Mouse (Mus musculus) hindbrain, embryonic 12.5 days (tissue): ENCODE measurements at regions not wholly inside any gene's neighbourhood (a gene's known extent, or its start where the extent isn't known, plus 50 kb on each side); places are given as distances from the start of the nearest gene placed in this dataset.
"Not testable (repeated sequence)": the region's sequence is repeated elsewhere in the genome, so short reads cannot be mapped to it uniquely, and the experiment has no call there.

ENCODE experiments used
- ATAC-seq: fragments of 200-750 bp; cut with Nextera tagmentation; 2 replicates; pipeline ENCODE4 v1.8.0; 2017; ENCODE audit warnings: moderate TSS enrichment; ENCODE audit not compliant: low FRiP score
- H3K27ac ChIP-seq: fragments of 300-500 bp; sonication (generic); 2 replicates; pipeline ENCODE4 v1.5.1; 2016; ENCODE audit warnings: mild to moderate bottlenecking
- H3K27me3 ChIP-seq: fragments of 300-500 bp; sonication (generic); 2 replicates; pipeline ENCODE4 v1.6.1; 2016; ENCODE audit warnings: mild to moderate bottlenecking
- H3K36me3 ChIP-seq: fragments of 300-500 bp; sonication (generic); 2 replicates; pipeline ENCODE4 v1.6.1; 2016; ENCODE audit warnings: mild to moderate bottlenecking
- H3K4me1 ChIP-seq: fragments of 300-500 bp; sonication (generic); 2 replicates; pipeline ENCODE4 v1.6.1; 2016
- H3K4me2 ChIP-seq: fragments of 300-500 bp; sonication (generic); replicated peaks from 2 replicates; pipeline ENCODE4 v1.6.1; 2016; ENCODE audit warnings: mild to moderate bottlenecking
- H3K4me3 ChIP-seq: fragments of 300-500 bp; sonication (generic); 2 replicates; pipeline ENCODE4 v1.5.1; 2016; ENCODE audit warnings: mild to moderate bottlenecking
- H3K9ac ChIP-seq: fragments of 300-500 bp; sonication (generic); 2 replicates; pipeline ENCODE4 v1.6.1; 2016; ENCODE audit warnings: mild to moderate bottlenecking, moderate library complexity
- H3K9me3 ChIP-seq: fragments of 300-500 bp; sonication (generic); replicated peaks from 2 replicates; pipeline ENCODE4 v1.6.1; 2016; ENCODE audit warnings: mild to moderate bottlenecking
- WGBS: fragments of 180-500 bp; shearing (Covaris S2); methylation state at CpG from one replicate; pipeline ENCODE4 v1.1.7; 2016; 5-methylcytosine and 5-hydroxymethylcytosine counted together

DNA sequence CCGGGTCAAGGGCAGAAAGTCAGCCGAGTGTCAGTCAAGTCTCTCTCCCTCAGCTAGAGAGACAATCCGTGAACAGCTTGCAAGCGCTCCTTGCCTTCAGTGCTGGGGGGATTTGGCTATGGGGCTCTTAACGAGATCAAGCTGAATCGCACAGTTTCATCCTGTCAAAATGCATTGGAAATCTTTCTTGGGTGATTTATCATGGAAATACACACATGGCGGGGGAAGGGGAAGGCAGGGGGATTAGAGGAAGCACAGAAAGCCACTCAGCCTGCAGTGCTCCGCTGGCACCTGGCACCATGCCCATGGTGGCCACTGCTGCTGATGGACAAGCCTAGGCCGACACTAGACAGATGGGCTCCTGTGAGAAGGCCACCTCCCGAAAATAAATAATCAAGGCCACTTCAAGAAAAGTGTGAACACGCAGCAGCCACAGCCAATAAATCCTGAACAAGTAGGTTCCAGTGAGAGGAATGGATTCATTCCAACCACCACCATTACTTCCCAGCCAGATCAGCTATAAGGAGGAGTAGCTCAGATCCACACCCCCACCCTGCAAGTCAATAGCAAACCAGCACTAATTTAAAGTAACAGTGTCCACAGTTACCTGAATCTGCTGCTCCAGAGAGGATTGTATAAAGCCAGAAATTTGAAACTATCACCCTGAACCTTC lies 261.5 kb upstream of the AI593442 start:
- H3K27me3 ChIP-seq, result no peaks in the 10 kb centered on the region
- H3K36me3 ChIP-seq, result no peaks in the 10 kb centered on the region
- no peaks in the 10 kb centered on the region for H3K9me3 ChIP-seq
- peak overlapping the region; percentile 25; the same call in 1 of the 2 replicates for H3K27ac ChIP-seq
- peaks cover 11% of the 10 kb centered on the region for H3K4me1 ChIP-seq
- no peak overlapping the region for H3K4me2 ChIP-seq
- WGBS, result 33% methylated on average over 11 of the region's 11 CpGs
- no peak overlapping the region for H3K4me3 ChIP-seq
- peak; percentile 86 for ATAC-seq
- H3K9ac ChIP-seq, result no peak overlapping the region

DNA sequence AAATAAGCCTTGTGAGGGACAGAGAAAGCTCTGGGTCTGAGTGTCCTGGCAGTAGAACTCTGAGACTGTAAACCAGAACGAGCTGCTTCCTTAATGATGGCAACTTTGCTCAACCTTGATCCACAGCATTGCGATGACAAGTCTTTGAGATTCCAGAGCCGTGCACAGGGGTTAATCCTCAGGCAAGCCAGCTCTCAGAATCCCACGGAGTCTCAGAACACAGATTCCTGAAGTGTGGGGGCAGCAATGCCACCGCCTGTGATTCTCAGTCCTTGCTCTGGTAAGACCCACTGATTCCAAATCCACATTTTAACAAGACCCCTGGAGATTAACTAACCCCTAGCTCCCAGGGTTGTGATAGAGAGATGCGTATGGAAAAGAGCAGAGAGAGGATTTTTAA lies 255.5 kb upstream of the AI593442 start:
- no peaks in the 10 kb centered on the region for H3K36me3 ChIP-seq
- 64% methylated on average over 6 of the region's 6 CpGs for WGBS
- no peak for ATAC-seq
- H3K4me1 ChIP-seq, result no peaks in the 10 kb centered on the region
- no peak overlapping the region for H3K4me3 ChIP-seq
- H3K27ac ChIP-seq, result no peak overlapping the region
- no peak overlapping the region for H3K9ac ChIP-seq
- no peaks in the 10 kb centered on the region for H3K27me3 ChIP-seq
- H3K4me2 ChIP-seq, result no peak overlapping the region
- H3K9me3 ChIP-seq, result no peaks in the 10 kb centered on the region

DNA sequence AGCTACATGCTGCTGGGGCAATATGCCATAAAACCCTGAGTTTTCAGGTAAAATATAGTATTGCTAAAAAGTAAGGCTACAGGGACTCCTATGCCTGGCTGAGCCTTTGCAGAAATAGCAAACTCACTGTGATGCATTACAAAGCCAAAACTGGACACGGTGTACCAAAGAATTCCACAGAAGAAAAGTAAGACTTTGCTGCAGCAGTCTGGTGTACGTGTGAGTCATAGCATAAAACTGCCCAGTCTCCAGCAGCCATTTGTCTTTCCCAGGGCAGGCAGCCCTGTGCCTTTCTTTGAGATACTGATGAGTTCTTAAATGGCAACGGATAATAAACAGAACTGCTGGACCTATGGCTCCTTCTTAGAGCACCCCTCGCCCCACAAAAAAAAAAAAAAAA lies 237.9 kb upstream of the AI593442 start:
- H3K27me3 ChIP-seq, result no peaks in the 10 kb centered on the region
- no peak overlapping the region for H3K4me2 ChIP-seq
- H3K9ac ChIP-seq, result no peak overlapping the region
- H3K27ac ChIP-seq, result no peak overlapping the region
- H3K4me1 ChIP-seq, result no peaks in the 10 kb centered on the region
- H3K4me3 ChIP-seq, result no peak overlapping the region
- H3K9me3 ChIP-seq, result no peaks in the 10 kb centered on the region
- no peaks in the 10 kb centered on the region for H3K36me3 ChIP-seq
- WGBS, result 91% methylated on average over 4 of the region's 4 CpGs
- no peak for ATAC-seq

DNA sequence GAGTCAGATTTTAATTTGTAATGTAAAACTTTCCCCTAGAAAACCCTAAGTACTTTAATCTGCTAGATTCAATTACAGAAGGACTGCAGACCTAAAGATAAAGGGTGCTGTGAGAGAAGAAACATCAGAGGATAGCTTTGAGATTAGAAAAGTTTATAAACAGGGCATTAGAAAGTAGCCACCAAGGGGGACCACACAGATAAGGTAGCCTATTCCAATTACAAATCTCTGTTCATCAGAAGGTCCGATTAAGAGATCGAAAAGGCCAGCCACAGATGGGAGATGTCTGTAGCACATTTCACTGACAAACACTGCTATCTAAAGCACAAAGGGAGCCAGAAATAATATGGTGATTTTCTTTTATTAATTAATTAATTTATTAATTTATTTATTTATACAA lies 209.1 kb upstream of the AI593442 start:
- not testable (repeated sequence) for H3K9ac ChIP-seq, H3K4me3 ChIP-seq, H3K4me2 ChIP-seq, H3K4me1 ChIP-seq, H3K27ac ChIP-seq, H3K36me3 ChIP-seq, H3K9me3 ChIP-seq, ATAC-seq, H3K27me3 ChIP-seq
- no CpG with 5 or more reads among the region's 2 CpGs for WGBS

DNA sequence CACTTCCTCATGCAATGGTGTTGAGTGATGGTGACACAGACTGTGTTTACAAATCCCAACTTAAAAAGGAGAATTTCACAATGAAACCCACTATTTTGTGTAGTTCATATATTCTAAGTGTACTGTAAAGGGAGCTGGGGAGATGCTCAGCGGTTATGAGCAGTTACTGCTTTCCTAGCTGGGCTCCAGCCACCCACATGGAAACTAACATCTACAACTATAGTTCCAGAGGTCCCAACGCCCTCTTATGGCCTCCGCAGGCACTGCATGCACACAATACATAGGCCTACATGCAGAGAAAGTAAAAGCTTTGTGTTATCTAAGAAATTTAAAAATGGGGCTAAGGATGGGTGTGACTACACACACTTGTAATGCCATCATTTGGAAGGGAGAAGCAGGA lies 208.4 kb upstream of the AI593442 start:
- not testable (repeated sequence) for H3K9ac ChIP-seq, H3K27ac ChIP-seq, H3K27me3 ChIP-seq, H3K9me3 ChIP-seq, H3K4me2 ChIP-seq, H3K36me3 ChIP-seq, ATAC-seq, H3K4me3 ChIP-seq, H3K4me1 ChIP-seq
- WGBS, result no CpG with 5 or more reads among the region's 3 CpGs

DNA sequence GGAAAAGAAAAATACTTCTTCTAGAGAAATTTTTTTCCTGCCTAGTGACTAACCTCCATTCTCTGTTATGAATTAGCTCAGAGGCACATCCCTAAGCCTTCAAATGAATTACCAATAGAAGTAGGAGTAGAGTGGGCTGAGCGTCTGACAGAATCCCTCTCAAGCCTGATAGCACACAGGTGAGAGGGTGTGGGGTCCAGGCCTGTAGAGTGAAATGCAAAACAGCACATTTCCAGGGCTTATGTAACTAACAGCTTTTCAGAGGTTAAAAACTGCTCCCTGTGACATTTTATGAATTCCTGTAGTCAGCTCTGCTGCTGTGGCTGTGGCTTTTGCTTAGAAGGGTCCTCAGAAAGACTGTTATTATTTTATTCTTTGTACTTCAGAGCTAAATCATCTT lies 187.7 kb upstream of the AI593442 start:
- no peaks in the 10 kb centered on the region for H3K9me3 ChIP-seq
- H3K27me3 ChIP-seq, result no peaks in the 10 kb centered on the region
- WGBS, result 85% methylated on average over 1 of the region's 1 CpGs
- no peak overlapping the region for H3K4me2 ChIP-seq
- H3K9ac ChIP-seq, result no peak overlapping the region
- H3K4me3 ChIP-seq, result no peak overlapping the region
- ATAC-seq, result no peak
- no peaks in the 10 kb centered on the region for H3K36me3 ChIP-seq
- H3K27ac ChIP-seq, result no peak overlapping the region
- no peaks in the 10 kb centered on the region for H3K4me1 ChIP-seq

DNA sequence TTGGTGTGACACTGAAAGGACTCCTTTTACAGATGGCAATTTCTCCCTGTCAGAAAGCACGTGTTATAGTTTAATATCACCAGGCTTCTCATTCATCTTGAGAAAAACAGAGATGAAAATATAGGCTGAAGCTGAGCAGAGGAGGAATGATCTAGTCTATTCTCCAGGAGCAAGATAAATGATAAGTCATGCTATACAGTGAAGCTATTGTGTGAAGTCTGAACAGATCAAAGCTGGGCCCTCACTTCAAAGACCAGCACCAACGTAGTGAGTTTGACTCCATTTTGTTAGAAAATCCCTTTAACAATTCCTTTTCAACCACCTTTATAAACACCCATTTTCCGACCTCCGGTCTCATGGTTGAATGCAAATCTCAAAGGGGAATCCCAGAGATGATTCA lies 180.7 kb upstream of the AI593442 start:
- no peak overlapping the region for H3K4me2 ChIP-seq
- no peak overlapping the region for H3K9ac ChIP-seq
- no peaks in the 10 kb centered on the region for H3K4me1 ChIP-seq
- no peaks in the 10 kb centered on the region for H3K9me3 ChIP-seq
- WGBS, result 65% methylated on average over 4 of the region's 4 CpGs
- no peak overlapping the region for H3K27ac ChIP-seq
- ATAC-seq, result no peak
- H3K27me3 ChIP-seq, result no peaks in the 10 kb centered on the region
- H3K4me3 ChIP-seq, result no peak overlapping the region
- no peaks in the 10 kb centered on the region for H3K36me3 ChIP-seq

DNA sequence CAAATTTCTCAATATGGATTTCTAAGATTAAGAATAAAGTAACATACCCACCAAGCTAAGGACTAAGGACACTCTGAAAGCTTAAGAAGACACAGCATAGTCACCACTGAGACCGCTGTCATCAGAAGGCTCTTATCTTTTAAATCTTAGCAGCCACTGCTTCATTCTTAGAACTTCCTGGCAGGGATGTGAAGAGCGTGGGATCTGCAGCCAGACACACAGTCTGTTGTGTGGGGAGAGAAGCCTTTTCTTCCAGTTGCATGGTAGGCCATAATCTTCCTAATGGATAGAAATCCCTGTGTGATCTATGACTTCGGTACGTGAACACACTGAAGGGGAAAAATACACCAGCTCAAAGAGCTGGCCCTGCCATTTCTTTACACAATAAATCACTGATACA lies 178.8 kb upstream of the AI593442 start:
- Histone ChIP-seq H3K9me3 (no peaks in the 10 kb centered on the region), H3K4me3 (no peak overlapping the region), H3K4me1 (no peaks in the 10 kb centered on the region), H3K9ac (no peak overlapping the region), H3K27me3 (no peaks in the 10 kb centered on the region), H3K4me2 (no peak overlapping the region), H3K36me3 (no peaks in the 10 kb centered on the region), H3K27ac (no peak overlapping the region)
- no peak for ATAC-seq
- WGBS, result 72% methylated on average over 4 of the region's 4 CpGs

DNA sequence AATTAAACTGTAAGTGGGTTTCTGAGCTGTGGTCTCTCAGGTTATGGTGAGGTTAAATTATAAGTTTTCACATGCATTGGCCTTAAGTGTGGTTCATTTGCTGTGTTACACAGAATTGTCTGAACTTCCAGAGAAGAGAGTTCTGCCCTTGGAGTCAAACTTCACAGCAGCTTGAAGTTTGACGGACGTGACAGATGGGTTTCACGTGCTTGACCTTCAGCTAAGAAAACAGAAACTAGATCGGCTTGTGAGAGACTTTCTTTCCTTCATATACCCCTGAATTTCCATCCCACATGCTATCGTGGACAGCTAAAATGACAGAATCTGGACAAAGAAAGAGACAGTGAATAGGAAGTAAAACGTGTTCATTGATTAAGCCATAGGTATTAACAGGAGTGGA lies 173.8 kb upstream of the AI593442 start:
- Histone ChIP-seq H3K4me1 (no peaks in the 10 kb centered on the region), H3K9me3 (no peaks in the 10 kb centered on the region), H3K36me3 (no peaks in the 10 kb centered on the region), H3K4me3 (no peak overlapping the region), H3K4me2 (no peak overlapping the region), H3K27me3 (no peaks in the 10 kb centered on the region), H3K27ac (no peak overlapping the region), H3K9ac (no peak overlapping the region)
- ATAC-seq, result no peak
- 67% methylated on average over 6 of the region's 6 CpGs for WGBS

DNA sequence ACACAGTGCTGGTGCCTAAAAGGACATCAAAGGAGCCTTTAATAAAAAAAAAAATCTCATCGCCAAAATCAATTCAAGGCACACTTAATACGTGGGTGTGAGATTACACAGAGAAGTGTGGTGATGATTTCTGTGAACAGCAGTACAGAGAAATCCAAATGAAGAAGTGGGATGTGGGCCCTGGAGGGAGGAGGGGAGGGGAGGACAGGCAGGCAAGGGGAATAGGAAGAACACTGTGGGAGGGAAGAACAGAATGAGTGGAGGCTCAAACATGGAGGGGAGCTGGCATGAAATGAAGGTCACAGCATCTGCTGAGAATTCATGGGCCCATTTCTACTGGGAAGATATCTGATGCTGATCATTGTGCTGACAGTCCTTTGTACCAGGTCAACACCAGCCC lies 171.0 kb upstream of the AI593442 start:
- Histone ChIP-seq H3K9me3 (no peaks in the 10 kb centered on the region), H3K4me3 (no peak overlapping the region), H3K9ac (no peak overlapping the region), H3K27ac (no peak overlapping the region), H3K4me1 (no peaks in the 10 kb centered on the region), H3K36me3 (no peaks in the 10 kb centered on the region), H3K4me2 (no peak overlapping the region), H3K27me3 (no peaks in the 10 kb centered on the region)
- no peak for ATAC-seq
- WGBS, result 87% methylated on average over 2 of the region's 2 CpGs

DNA sequence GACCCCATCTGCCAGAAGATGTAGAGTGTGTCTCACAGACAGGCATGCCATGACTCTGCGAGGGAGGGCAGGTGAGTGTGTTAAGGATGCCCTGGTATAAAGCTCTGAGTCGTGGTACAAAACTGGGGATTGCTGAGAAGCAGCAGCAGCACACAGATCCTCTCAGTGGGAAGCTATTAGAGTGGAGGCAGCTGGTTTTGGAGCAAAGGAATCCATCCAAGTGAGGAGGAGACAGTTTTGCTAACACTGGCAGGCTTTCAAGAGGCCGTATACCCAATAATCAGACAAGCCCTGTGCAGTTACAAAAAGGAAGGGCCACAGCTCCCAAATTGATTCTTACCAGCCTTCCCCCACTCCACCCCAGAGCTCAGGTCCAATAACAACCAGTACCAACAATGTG lies 170.4 kb upstream of the AI593442 start:
- H3K4me1 ChIP-seq, result no peaks in the 10 kb centered on the region
- no peak for ATAC-seq
- WGBS, result 57% methylated on average over 3 of the region's 3 CpGs
- no peak overlapping the region for H3K27ac ChIP-seq
- no peaks in the 10 kb centered on the region for H3K9me3 ChIP-seq
- H3K36me3 ChIP-seq, result no peaks in the 10 kb centered on the region
- H3K4me3 ChIP-seq, result no peak overlapping the region
- H3K9ac ChIP-seq, result no peak overlapping the region
- H3K27me3 ChIP-seq, result no peaks in the 10 kb centered on the region
- no peak overlapping the region for H3K4me2 ChIP-seq

DNA sequence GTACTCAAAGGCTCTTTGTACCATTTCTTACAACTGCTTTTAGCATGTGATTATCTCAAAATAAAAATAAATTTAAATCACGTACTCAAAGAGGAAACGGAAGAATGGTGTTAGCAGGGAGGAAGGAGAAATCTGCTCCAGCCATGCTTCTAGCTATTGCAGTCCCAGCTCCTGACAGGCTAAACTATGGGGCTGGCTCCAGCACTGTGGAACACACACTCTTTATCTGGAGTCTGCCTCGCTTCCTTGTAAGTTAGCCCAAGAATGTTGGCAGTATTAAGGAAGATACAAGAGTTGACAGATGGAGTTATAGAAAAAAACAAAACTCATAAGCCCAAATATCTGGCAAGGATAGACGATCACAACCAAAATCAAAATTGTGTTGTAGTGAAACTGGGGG lies 161.5 kb upstream of the AI593442 start:
- ATAC-seq, result no peak
- WGBS, result 92% methylated on average over 4 of the region's 4 CpGs
- Histone ChIP-seq H3K9me3 (no peaks in the 10 kb centered on the region), H3K27me3 (no peaks in the 10 kb centered on the region), H3K4me3 (no peak overlapping the region), H3K4me1 (no peaks in the 10 kb centered on the region), H3K36me3 (no peaks in the 10 kb centered on the region), H3K27ac (no peak overlapping the region), H3K4me2 (no peak overlapping the region), H3K9ac (no peak overlapping the region)

DNA sequence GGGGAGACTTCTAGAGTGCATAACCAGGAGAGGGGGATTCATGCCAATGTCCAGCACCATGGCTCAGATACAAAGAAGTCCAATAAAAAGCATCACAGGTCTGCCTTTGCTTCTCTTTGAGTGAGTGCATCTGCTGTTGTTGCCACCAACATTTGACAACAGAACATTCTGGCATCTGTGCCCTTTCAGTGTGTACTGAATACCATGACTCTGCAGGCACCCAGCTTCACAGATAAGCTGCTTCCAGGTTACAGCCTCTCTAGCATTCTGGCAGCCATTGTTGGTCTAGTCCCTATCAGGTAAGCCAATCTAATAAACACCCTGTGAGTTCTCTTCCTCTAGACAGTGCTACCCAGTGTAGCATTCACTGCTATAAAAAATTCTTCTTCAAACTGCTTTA lies 160.4 kb upstream of the AI593442 start:
- no peak overlapping the region for H3K4me3 ChIP-seq
- H3K4me2 ChIP-seq, result no peak overlapping the region
- no peak for ATAC-seq
- H3K9me3 ChIP-seq, result no peaks in the 10 kb centered on the region
- no peak overlapping the region for H3K9ac ChIP-seq
- no peaks in the 10 kb centered on the region for H3K4me1 ChIP-seq
- H3K36me3 ChIP-seq, result no peaks in the 10 kb centered on the region
- H3K27ac ChIP-seq, result no peak overlapping the region
- H3K27me3 ChIP-seq, result no peaks in the 10 kb centered on the region
